Mouse (Mus musculus): Measurements from ENCODE around the gene Clcn7. TPM values are rescaled to one million over a fixed set of nuclear protein-coding genes. Genes with fewer than 3 reads are reported as not detected.

Gene Clcn7
- total and polyA plus RNA-seq, 3 experiments, result 10.9 to 16.4 TPM; not detected in 1

DNA sequence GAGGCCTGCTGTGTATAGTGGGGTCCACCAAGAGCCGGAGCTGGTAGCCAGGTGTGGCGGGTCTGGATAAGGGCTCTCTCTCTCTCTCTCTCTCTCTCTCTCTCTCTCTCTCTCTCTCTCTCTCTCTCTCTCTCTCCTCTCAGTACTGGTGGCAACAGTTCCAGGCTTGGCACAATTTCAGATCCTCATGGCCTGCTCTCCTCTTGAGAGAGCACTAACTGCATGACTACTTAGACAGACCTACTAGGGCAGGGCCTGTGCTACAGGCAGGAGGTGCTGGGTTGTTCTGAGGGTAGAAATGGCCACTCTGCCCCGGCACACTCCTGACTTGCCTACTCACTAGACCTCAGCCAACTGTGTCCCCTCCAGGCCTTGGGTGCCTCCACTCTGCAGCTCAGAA is 39.4 kb downstream of the Clcn7 start:
- DNase-seq (ENCODE audit: low read depth, low spot score), result no peak
- TF ChIP-seq E2F4 (IDR thresholded peaks at IDR 0.05; ENCODE audit: borderline replicate concordance, low read depth, low read length) (no peak), MYC (IDR thresholded peaks at IDR 0.05; ENCODE audit: low read depth, low read length) (no peak), TAL1 (IDR thresholded peaks at IDR 0.05; ENCODE audit: low read length) (no peak), SIN3A (IDR thresholded peaks at IDR 0.05; ENCODE audit: low read length) (no peak), NELFE (IDR thresholded peaks at IDR 0.05; ENCODE audit: low read depth, low read length) (no peak), USF1 (IDR thresholded peaks at IDR 0.05; ENCODE audit: low read depth, low read length) (no peak), CHD2 (IDR thresholded peaks at IDR 0.05; ENCODE audit: low read length) (no peak), MAFK (IDR thresholded peaks at IDR 0.05; ENCODE audit: borderline replicate concordance, low read depth, low read length) (no peak), RAD21 (IDR thresholded peaks at IDR 0.05; ENCODE audit: low read depth, low read length) (no peak), MYB (IDR thresholded peaks at IDR 0.05; ENCODE audit: low read depth, low read length) (no peak), HCFC1 (IDR thresholded peaks at IDR 0.05; ENCODE audit: low read depth, low read length) (no peak), POLR2A (IDR thresholded peaks at IDR 0.05; ENCODE audit: control insufficient read depth in 1 of 2, insufficient read depth in 1 of 2, low read depth in 1 of 2, low read length in 2 of 2, poor library complexity in 1 of 2) (no peak), ZKSCAN1 (IDR thresholded peaks at IDR 0.05; ENCODE audit: low read depth, low read length) (no peak), POLR2AphosphoS5 (IDR thresholded peaks at IDR 0.05; ENCODE audit: borderline replicate concordance, low read depth, low read length) (no peak), TBP (IDR thresholded peaks at IDR 0.05; ENCODE audit: low read depth, low read length) (no peak), USF2 (IDR thresholded peaks at IDR 0.05; ENCODE audit: borderline replicate concordance in 1 of 2, insufficient read depth in 1 of 2, low read depth in 1 of 2, low read length in 2 of 2) (no peak), CTCF (IDR thresholded peaks at IDR 0.05 in 2 of 3, conservative IDR thresholded peaks at IDR 0.05 in 1 of 3; ENCODE audit: control insufficient read depth in 1 of 3, insufficient read depth in 1 of 3, low read depth in 2 of 3, low read length in 3 of 3, poor library complexity in 1 of 3, severe bottlenecking in 1 of 3) (no peak), POLR2AphosphoS2 (IDR thresholded peaks at IDR 0.05; ENCODE audit: low read length) (no peak), MXI1 (IDR thresholded peaks at IDR 0.05; ENCODE audit: low read depth, low read length) (no peak)
- Histone ChIP-seq H3K36me3 (ENCODE audit: control insufficient read depth in 1 of 2, insufficient read depth in 2 of 2, low read length in 2 of 2) (no peaks in the 10 kb centered on the region), H3K4me1 (ENCODE audit: control insufficient read depth in 1 of 2, insufficient read depth in 2 of 2, low read length in 2 of 2) (0 out of 4 replicates have a peak, but pooled peaks cover 0 to 3% of the 10 kb centered on the region in 2 experiments), H3K9ac (ENCODE audit: control insufficient read depth, low read depth, low read length, poor library complexity, severe bottlenecking) (no peak overlapping the region), H3K4me3 (ENCODE audit: control insufficient read depth in 1 of 2, insufficient read depth in 1 of 2, low read depth in 2 of 2, low read length in 2 of 2) (no peak overlapping the region), H3K27me3 (ENCODE audit: control insufficient read depth in 1 of 2, insufficient read depth in 2 of 2, low read length in 2 of 2) (no peaks in the 10 kb centered on the region), H3K27ac (ENCODE audit: control insufficient read depth, low read depth, low read length) (no peak overlapping the region), H3K9me3 (replicated peaks; ENCODE audit: insufficient read depth, low read length) (no peaks in the 10 kb centered on the region), H3K79me2 (ENCODE audit: control insufficient read depth, insufficient read depth, low read length, poor library complexity) (no peaks in the 10 kb centered on the region)

DNA sequence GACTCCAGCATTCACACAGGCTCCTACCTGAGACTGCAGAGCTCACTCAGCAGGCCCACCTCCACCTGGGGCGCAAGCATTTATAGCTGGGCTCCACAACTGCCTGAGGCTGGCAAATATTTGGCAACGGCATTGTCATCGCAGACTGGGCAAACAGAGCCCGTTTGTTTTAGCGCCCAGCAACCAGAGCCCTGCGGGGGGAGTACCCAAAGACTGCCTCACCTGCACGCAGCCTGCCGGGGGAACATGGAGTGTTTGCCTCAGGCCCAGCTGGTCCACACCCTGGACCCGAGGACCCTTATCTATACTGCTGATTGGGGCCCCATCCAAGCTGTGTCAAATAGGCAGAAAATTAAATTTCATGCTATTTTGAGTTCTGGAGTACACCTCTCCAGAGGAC is 42.2 kb downstream of the Clcn7 start, which contains the start of gene Gm38655:
Gm38655 (minus strand) TSS at position 61 of the 400 bp plus-strand sequence.
- Histone ChIP-seq H3K4me3 (ENCODE audit: control insufficient read depth in 1 of 2, insufficient read depth in 1 of 2, low read depth in 2 of 2, low read length in 2 of 2) (no peak within 1 kb of the TSS), H3K9ac (ENCODE audit: control insufficient read depth, low read depth, low read length, poor library complexity, severe bottlenecking) (no peak within 1 kb of the TSS), H3K4me1 (ENCODE audit: control insufficient read depth in 1 of 2, insufficient read depth in 2 of 2, low read length in 2 of 2) (no peaks in the 10 kb centered on the region), H3K27ac (ENCODE audit: control insufficient read depth, low read depth, low read length) (no peak within 1 kb of the TSS), H3K9me3 (replicated peaks; ENCODE audit: insufficient read depth, low read length) (no peaks in the 10 kb centered on the region), H3K36me3 (ENCODE audit: control insufficient read depth in 1 of 2, insufficient read depth in 2 of 2, low read length in 2 of 2) (no peaks in the 10 kb centered on the region), H3K27me3 (ENCODE audit: control insufficient read depth in 1 of 2, insufficient read depth in 2 of 2, low read length in 2 of 2) (peaks cover 0 to 3% of the 10 kb centered on the region in 2 experiments; a peak in 2 of 4 replicates), H3K79me2 (ENCODE audit: control insufficient read depth, insufficient read depth, low read length, poor library complexity) (no peaks in the 10 kb centered on the region)
- TF ChIP-seq ELF1 (IDR thresholded peaks at IDR 0.05; ENCODE audit: low read depth, low read length) (no peak), UBTF (IDR thresholded peaks at IDR 0.05; ENCODE audit: borderline replicate concordance, insufficient read depth, low read depth, low read length) (no peak), SIN3A (IDR thresholded peaks at IDR 0.05; ENCODE audit: low read length) (no peak), TAL1 (IDR thresholded peaks at IDR 0.05; ENCODE audit: low read length) (no peak), USF2 (IDR thresholded peaks at IDR 0.05; ENCODE audit: borderline replicate concordance in 1 of 2, insufficient read depth in 1 of 2, low read depth in 1 of 2, low read length in 2 of 2) (no peak), MYC (IDR thresholded peaks at IDR 0.05; ENCODE audit: low read depth, low read length) (no peak), HCFC1 (IDR thresholded peaks at IDR 0.05; ENCODE audit: low read depth, low read length) (no peak), MAZ (IDR thresholded peaks at IDR 0.05; ENCODE audit: low read depth, low read length) (no peak), MEF2A (IDR thresholded peaks at IDR 0.05; ENCODE audit: extremely low read depth, insufficient replicate concordance, low read depth, low read length, poor library complexity, severe bottlenecking) (no peak), GABPA (IDR thresholded peaks at IDR 0.05; ENCODE audit: low read depth, low read length) (no peak), ZNF384 (IDR thresholded peaks at IDR 0.05; ENCODE audit: low read depth, low read length) (no peak)
- DNase-seq (ENCODE audit: low read depth, low spot score), result no peak
